Mouse (Mus musculus): ENCODE results near the gene Usp47.
A peak's percentile ranks its signal among the peaks of the same experiment; 100 is the strongest.

Usp47 gene

DNA sequence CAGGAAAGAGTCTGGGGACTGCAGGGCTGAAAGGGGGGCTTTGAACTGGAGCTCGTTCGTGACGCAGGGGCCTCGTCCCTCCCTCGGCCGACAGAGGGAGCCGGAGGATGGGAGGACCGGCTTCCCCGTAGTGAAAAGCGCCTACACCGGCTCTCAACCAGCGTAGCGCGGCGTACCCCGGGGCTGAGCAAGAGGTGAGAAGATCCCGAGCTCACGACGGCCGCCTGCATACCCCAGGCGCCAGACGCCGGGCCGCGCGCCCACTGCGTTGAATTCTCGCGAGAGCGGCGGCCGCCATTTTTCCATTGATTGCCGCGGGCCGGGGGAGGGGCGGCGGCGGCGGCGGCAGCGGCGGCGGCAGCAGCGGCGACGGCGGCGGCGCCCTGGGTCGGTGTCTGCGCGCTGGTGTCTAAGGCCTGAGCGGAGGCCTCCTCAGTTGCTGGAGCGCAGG, at the start of gene Usp47:
Gene Usp47, plus strand, starts transcription at position 355 of the 451 bp plus-strand sequence.
- DNase-seq (ENCODE audit: low spot score): peak; percentile 49

DNA sequence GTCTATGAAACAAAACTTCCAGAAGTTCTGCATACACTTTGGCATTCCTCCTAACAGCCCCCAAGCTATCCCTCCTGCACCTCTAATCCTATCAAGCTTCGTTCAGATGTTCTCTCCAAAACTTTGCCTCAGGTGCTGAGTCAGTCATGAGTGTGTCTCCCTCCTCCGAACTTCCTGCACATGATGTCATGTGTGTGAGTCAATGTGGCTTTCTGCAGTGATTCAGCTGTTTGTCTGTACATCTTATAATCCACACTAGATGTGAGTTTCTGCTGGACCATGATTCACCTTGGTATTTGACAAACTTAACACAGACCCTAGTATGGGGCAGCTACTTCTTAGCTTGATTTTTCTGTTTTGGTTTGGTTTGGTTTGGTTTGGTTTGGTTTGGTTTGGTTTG, 46.9 kb upstream of the Usp47 start:
- no peak for DNase-seq (ENCODE audit: low spot score)

DNA sequence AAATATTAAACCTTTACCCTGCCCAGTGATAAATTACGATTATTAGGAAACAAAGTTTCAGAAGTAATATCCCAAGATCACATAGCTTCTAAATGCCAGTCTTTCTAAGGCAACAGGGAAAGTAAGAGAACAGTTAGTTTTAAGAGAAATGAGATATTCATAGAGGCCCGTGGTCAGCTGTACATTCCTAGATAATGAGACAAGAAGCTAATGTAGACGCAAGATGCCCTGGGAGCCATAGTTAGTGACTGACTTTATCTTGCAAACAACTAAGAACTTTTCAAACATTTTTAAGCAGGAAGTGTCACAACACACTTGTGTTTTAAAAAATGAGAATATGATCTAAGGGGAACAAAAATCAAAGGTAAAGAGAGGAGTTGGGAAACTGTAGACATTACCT, 45.4 kb upstream of the Usp47 start:
- DNase-seq (ENCODE audit: low spot score): no peak

DNA sequence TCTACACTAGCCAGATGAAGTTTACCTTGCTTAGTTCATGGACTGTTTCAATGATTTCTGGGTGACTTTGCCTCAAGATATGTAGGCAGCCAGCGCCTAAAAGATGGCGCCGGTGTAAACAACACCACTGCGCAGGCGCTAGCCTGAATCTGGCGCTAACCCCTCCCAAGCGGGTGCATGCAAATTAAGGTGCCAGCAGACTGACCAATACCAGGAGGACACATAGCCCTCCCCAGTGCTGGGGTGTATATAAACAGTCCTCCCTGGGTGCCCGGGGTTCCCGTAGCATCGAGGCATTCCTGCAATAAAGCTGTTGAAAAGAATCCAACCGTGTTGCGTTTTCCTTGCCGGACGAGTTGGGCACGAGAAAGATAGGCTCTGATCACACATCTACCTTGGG, 41.0 kb upstream of the Usp47 start:
- DNase-seq (ENCODE audit: low spot score): no peak

DNA sequence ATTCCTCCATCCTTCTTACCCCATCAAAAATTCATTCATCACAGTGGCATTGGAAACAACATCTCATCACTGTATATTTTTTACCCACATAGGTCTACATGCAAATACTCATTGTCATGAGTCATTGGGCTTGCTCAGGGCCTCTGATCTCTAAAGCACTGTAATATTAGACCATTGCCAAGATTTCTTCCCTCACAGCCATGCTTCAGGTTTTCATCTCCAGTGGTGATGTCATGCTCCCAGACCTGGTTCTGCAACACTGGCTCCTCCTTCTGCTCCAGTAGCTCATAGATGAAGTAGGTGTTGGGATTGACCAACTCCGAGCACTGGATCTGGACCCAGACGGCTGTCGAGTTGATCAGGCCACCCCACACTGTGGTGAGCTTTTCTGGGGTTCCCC, 38.8 kb upstream of the Usp47 start:
- DNase-seq (ENCODE audit: low spot score): no peak

DNA sequence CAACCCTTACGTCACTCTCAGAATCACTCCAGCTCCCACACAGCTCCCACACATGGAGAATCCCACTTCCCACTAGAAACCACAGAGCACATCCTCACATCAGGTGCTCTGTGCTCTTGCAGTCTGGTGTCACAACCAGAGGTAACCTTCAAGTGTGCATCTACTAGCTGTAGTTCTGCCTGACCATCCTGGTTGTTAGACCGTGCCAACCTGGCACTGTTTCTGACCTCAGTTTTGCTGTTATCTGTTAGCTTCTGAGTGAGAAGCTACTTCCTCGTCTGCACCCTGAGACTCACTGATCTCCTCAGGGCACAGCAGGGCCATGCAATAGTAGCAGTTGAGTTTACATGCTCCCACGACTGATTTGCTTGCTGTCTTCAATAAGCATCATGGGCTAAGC, 38.0 kb upstream of the Usp47 start:
- DNase-seq (ENCODE audit: low spot score): no peak

DNA sequence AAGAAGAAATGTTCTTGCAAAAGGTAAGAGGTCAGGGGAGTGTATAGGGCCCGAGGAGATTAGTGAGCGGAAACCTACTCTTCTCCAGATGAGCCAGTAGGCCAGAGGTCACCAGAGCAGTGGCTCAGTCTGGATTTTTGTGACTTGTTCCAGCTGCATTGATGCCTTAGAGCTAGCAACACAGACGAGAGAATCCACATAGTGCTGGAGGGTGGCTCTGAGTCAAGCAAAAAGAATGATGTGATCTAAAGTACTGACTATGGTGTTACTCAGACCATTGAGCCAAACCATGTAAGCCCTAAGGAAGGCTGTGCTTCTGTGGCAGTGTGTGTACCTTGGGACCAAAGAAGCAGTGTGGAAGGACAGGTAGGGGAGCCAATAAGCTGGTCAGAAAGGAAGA, 36.4 kb upstream of the Usp47 start:
- no peak for DNase-seq (ENCODE audit: low spot score)

DNA sequence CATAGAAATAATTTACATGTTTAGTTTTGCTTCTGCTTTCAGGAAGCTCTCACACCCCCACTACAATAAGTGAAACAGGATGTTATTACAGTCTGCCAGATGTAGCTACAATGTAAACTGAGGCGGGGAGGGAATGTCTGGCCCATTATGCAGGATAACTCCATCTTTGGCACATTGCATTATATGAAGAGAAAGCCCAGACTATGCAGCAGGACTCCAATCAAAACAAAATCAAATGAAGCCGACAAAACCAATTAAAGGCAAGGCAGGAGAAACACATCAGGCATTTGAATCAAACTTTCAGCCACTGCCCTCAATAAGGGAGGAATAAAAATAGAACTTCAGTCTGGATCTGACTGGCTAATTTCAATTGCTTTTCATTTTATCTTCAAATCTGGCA, 25.9 kb upstream of the Usp47 start:
- DNase-seq (ENCODE audit: low spot score): no peak

DNA sequence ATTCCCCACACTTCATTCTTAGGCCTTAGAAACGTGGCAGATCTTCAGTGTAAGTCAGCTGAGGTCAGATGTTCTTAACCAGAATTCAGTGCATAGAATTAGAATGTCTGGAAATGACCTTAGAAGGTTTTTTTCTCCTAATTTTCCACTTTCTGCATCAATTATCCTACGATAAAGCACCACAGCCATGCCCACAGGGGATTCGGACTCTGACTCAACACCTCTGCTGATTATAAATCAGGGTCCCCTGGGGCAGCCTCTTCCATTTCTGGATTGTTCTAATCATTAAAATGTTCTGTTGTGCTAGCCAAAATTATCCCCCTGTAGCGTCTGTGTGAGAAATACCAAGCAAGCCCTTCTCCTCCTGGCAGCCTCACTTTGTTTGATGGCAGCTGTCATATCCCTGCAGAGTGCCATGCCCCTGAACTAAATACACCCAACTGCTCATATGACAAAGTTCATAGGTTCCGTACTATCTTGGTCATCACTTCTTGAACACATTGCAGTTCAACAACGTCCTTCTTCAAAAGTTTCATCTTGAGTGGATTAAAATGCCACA, 24.8 kb upstream of the Usp47 start:
- DNase-seq (ENCODE audit: low spot score): no peak

DNA sequence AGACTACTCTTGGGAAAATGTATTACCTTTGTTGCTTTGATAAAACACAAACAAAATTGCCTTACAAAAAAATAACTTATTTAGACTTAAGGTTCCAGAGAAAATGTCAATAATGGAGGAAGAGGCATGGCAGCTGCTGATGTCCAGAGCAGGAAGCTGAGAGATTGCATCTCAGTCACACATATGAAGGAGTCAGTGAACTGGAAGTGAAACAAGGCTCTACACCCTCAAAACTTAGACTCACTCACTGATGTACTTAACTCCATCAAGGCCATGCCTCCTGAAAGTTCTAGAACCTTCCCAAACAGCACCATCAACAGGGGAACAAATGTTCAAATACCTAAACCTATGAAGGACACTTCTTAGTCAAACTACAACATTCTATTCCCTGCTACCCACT, 23.9 kb upstream of the Usp47 start:
- no peak for DNase-seq (ENCODE audit: low spot score)

DNA sequence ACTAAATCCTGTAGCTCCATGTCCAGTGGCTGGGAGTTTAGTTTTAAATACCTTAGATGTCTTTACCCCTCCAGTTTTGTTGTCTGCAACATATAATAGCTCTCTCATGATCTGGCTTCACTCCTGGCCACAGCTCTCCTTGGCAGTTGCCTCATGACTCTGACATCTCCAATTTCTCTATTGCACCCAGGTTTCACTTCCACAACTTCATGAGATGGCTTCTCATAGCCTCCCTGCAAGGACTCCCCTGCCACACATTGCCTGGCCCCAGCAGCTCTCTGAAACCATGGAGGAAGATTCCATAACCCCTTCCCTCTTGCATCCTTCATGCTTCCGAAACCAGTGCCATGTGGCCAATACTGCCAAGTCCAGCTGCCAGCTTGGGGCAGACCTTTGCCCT, 23.1 kb upstream of the Usp47 start:
- DNase-seq (ENCODE audit: low spot score): no peak

DNA sequence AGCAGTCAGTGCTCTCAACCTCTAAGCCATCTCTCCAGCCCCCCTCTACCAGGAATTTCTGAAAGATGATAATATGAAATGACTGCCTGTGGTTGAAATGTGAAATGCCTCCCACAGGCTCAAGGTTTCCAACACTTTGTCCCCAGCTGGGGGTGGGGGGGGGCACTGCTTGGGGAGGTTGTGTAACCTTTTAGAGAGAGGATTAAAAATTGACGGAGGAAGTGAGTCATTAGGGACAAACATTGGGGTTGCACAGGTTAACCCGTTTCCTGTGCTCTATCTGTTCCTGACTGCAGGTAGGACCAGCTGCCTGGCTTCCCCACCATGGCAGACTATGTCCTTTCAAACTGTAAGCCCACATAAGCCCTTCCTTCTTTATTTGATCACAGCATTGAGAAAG, 12.8 kb upstream of the Usp47 start:
- DNase-seq (ENCODE audit: low spot score): no peak

DNA sequence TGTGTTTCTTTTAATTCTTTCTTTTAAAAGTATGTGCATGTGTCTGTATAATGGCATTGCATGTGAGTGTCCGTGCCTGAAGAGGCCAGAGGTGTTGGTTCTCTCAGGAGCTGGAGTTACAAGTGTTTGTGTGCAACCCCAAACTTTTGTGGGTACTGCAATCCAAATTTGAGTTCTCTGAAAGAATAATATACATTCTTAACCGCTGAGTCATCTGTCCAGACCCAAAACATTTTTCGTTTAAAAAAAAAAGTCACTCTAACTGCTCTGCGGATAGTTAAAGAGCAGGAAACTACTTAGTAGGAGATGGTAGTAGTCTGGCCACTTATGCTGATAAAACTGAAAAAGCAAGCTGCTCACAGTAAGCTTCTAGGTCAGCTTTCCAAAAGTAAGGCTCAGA, 12.3 kb upstream of the Usp47 start:
- DNase-seq (ENCODE audit: low spot score): no peak

DNA sequence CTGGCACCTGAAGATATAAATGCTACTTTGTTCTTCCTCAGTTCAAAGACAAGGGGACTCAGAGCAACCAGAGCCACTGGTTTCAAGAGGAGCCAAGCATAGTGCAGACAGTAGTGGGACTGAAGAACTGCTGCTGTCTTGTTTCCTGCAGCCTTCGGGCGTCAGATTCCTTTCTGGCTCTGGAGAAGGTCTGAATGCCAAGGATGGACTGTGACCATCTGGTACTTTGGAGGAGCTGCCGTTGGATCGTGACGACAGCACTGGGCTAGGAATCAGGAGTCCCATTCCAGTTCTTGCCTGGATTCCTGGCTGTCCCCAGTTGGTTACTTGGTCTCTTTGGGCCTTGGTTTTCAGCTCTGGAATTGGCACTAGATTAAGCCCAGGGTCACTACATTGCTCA, 11.2 kb upstream of the Usp47 start:
- DNase-seq (ENCODE audit: low spot score): no peak

DNA sequence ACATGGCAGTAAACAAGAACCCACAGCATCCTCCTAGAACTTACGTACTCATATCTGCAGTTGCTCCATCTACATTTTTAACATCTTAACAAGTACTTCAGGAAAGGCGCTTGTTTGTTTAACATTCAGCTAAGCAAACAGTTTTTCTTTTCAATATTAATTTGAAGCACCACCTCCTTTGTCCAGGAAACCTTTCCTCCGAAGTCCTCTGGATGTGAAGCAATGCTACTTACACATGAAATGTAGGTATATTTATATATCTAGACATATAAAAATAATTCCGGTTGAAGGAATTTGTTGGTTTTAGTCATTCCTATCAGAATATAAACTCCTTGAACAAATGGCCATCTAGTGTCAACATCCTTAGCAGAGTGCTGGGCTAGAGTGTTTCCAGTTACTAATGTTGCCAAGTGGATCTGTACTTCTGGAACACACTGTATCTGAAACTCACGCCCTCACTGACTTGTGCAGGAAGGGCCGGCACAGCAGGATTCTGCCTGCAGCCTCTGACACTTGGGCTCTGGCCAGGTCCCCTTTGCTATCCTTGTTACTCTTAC, 10.6 kb upstream of the Usp47 start:
- no peak for DNase-seq (ENCODE audit: low spot score)

DNA sequence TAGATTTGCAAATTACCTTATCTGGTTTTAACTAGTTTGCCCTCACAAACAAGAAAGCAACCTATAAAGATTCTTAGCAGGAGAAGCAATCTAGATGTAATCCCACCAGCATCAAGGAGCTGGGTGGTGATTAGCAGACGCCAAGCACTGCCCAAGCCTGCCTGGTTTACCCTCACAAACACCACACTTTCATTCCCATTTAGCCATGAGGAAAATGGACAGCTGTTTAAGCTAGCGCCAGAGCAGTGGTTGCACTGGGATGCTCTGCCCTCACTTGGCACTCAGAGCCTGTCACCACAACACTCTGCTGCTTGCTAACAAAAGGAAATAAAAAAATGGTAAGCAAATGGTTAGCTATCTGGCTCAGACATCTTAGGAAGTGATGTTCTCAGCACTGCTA, 9.2 kb upstream of the Usp47 start:
- DNase-seq (ENCODE audit: low spot score): no peak

DNA sequence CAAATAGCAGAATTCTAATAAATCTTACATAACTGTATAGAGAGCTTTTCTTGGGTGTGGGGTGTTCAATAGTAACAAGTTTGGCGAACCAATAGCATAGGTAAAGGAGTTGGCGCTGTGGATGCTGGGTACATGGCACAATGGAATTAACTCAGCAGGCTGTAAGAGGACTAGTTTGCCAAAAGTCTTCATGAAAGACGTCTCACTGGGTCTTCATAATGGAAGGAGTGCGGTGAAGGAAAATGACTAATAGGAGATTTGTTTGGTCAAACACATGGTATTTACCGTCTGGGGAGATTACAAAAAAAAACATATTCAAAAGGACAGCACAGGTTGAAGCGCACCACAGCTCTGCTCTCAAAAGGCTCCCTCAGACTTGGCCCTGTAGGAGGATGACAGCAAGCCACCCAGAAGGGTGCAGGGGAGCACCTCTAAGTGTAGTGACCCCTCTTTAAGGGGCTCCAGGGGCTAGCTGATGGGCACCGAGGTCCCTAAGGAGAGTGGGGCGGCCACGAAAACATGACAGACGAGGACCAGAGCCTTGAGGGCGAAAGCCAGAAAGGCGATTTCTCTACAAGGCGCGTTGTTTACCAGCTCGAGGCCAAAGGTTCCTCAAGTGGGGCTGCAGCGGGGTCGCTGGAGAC, 676 bp upstream of the Usp47 start:
- DNase-seq (ENCODE audit: low spot score): no peak

DNA sequence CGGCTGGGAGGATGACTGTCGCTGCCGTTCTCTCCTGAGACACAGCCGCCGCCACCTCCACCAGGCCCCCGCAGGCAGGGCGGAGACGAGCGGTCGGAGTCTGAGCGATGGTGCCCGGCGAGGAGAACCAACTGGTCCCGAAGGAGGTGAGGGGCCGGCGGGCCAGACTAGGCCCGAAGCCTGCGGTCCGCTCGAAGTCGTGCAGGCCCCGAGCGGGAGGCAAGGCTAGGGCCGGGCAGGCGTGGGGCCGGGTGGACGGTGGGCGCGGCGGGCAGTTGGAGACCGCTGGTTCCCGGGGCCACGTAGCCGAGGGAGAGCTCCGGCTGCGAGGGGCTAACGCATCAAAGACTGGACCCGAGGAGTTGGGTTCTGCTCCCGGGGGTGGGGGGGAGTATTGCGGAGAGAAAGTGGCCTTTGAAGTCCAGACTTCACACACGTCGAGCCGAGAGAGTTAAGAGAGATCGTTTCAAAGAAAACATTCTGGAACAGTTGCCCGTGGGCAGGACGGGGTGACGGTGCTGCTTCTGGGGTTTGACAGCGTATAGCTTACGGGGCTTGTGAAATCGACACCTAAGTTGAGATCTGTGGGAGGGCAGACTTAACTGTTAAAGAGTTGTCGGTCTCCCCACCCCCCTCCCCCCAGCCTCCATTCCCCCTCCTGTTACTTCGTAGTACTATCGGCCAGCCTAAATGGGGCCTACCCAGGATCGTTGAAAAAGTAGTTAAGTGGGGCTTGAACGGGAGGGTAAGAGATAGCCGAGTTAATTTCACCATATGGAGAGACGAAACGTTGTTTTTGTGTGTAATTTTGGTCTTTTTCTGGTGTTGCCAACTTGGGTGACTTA, 519 bp downstream of the Usp47 start:
- peak; percentile 13 for DNase-seq (ENCODE audit: low spot score)

DNA sequence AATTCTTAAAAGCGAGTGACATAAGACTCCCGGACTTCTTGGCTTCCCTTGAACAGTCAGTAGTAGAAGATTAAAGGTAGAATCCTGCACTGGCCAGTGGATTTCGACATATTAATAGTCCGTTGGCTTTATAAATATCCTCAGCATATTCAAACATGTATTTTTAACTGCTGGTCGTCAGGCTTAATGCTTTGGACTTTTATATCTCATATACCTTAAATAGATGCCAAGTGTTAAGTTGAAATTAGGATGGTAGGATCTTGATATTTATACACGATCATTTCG, 1.1 kb downstream of the Usp47 start:
- DNase-seq (ENCODE audit: low spot score): no peak

DNA sequence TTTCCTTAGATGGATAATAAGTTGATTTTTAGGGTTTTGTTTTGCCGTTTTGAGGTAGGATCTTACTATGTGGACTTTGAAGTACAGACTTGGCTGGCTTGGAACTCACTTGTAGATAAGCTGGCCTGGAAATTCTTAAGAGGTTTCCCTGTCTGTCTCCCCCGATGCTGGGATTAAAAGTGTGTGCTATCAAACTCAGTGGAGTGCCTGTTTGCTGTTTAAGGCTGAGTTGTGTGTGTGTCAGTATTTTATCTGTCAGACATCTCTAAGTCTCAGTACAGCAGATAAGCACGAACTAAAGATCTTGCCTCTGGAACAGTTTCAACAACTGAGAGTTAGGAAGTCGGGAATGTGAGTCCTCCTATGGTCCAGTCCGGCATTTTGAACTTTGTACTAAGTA, 1.6 kb downstream of the Usp47 start:
- no peak for DNase-seq (ENCODE audit: low spot score)

DNA sequence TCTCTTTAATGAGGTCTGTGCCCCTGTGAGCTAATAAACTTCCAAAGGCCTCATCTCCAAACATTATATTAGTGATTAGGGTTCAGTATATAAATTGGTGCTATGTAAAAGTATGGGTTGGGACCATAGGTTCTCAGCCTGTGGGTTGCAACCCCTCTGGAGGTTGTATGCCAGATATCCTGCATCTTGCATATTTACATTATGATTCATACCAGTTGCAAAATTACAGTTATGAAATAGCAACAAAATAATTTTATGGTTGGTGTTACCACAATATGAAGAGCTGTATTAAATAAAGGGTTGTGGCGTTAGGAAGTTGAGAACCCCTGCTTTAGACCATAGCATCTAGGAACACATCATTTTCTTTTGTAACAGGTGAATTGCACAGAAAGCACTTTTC, 7.3 kb downstream of the Usp47 start:
- DNase-seq (ENCODE audit: low spot score): no peak

DNA sequence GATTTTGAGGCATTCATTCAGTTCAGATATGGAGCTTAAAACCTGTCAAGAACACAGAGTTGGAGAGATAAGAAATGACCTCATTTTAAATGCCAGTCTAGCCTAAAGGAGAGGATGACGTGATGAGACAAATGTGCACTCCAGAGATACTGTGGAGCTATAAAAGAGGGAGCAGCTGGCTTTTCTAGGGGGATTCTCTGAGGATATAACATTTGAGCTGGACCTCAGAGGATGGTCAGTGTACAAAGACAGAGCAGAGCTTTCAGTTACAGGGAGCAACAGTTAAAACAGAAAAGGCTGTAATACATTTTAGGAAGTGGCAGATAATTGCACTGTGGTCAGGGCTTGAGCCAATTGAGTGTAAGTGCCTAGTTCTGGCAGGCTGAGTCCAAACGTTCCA, 12.5 kb downstream of the Usp47 start:
- no peak for DNase-seq (ENCODE audit: low spot score)

DNA sequence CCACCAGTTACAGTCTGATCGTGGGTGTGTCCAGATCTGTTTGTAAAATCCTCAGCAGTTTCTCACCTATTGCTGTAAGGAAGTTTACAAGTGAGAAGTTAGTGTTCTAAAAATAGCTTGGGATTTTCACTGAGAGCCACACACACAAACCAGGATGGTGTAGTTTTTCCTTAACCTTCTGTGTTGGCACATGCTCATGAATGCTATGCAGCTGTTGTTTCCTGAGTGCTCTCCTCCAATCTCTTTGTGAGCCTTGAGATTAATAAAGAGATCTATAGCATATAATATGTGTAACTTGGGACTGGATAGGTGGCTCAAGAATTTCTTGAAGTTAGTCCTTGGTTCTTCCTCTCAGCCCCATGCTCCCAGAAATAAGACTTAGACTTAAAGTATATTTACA, 13.3 kb downstream of the Usp47 start:
- DNase-seq (ENCODE audit: low spot score): no peak

Data from urinary bladder, postnatal 10 days (tissue).